Mouse (Mus musculus) heart, postnatal 36 days (tissue): ENCODE data around the gene Serpinb9. TPM values are rescaled to one million over a fixed set of nuclear protein-coding genes. Genes with fewer than 3 reads are reported as not detected.
"Not testable (repeated sequence)": the region's sequence is repeated elsewhere in the genome, so short reads cannot be mapped to it uniquely, and the experiment has no call there.

Experiments
- DNase-seq, 2 experiments: peaks; one replicate each; pipeline ENCODE4 v3.0.0; 2021 to 2022
- intact Hi-C: fragments of 180-260 bp; cut with DNase I; formaldehyde crosslinking; loops from one replicate; pipeline ENCODE4 v1.15.1; 2025
- total RNA-seq, 2 experiments: library from RNA; stranded (reverse); gene quantifications; 2 replicates each; pipeline ENCODE4 v1.2.3; 2021

Gene Serpinb9
- total RNA-seq, 2 experiments from 2014 or later = 10.0 to 10.7 TPM

GRCm38 (mm10) chr13:32995051-32995450 lies 8.0 kb upstream of the Serpinb9 start:
- intact Hi-C loops = no loop called here
- no peak for DNase-seq

GRCm38 (mm10) chr13:33001341-33001740 lies 1.7 kb upstream of the Serpinb9 start:
- DNase-seq = no peak
- intact Hi-C loops = loop anchor here (5.0 kb wide), 1 partner anchor 199 kb away; the partner anchor contains the start of genes D930007J09Rik and Wrnip1

GRCm38 (mm10) chr13:33003523-33004413 lies 718 bp downstream of the Serpinb9 start:
- DNase-seq = no peak
- intact Hi-C loops = loop anchor here (2.0 to 5.0 kb wide), 4 partner anchors 37 to 201 kb away; partner anchors contain the start of genes D930007J09Rik and Wrnip1

- intact Hi-C loops = loop anchor here (2.0 to 5.0 kb wide), 4 partner anchors 38 to 202 kb away; partner anchors contain the start of genes D930007J09Rik and Wrnip1
Observed at GRCm38 (mm10) chr13:33004414-33005105, 1.5 kb downstream of the Serpinb9 start.

GRCm38 (mm10) chr13:33005501-33006075 lies 2.5 kb downstream of the Serpinb9 start:
- intact Hi-C loops = loop anchor here (2.0 kb wide), 3 partner anchors 39 to 103 kb away; no protein-coding TSS in a partner anchor
- no peak for DNase-seq

More at GRCm38 (mm10) chr13:33004414-33005105, 1.5 kb downstream of the Serpinb9 start:
- DNase-seq = peak; percentile 89

- no peak for DNase-seq
- intact Hi-C loops = no loop called here
Observed at GRCm38 (mm10) chr13:33006555-33006954, 3.5 kb downstream of the Serpinb9 start.

- no peak for DNase-seq
- intact Hi-C loops = no loop called here
Observed at GRCm38 (mm10) chr13:33012395-33012794, 9.3 kb downstream of the Serpinb9 start.

GRCm38 (mm10) chr13:33013271-33013670 lies 10.2 kb downstream of the Serpinb9 start:
- intact Hi-C loops = no loop called here
- no peak for DNase-seq

GRCm38 (mm10) chr13:33022371-33022770 lies 19.3 kb downstream of the Serpinb9 start:
- intact Hi-C loops = no loop called here
- no peak for DNase-seq

- intact Hi-C loops = no loop called here
- no peak for DNase-seq
Observed at GRCm38 (mm10) chr13:33026427-33027057, 23.5 kb downstream of the Serpinb9 start.

- DNase-seq = no peak
- intact Hi-C loops = no loop called here
Observed at GRCm38 (mm10) chr13:33027244-33027643, 24.2 kb downstream of the Serpinb9 start, which contains the start of gene Serpinb9b. Gene Serpinb9b (plus strand): TSS chr13:33027416.

- intact Hi-C loops = no loop called here
- DNase-seq = no peak
Observed at GRCm38 (mm10) chr13:33028146-33028545, 25.1 kb downstream of the Serpinb9 start.

- intact Hi-C loops = no loop called here
- no peak for DNase-seq
Observed at GRCm38 (mm10) chr13:33028550-33028949, 25.5 kb downstream of the Serpinb9 start.

GRCm38 (mm10) chr13:33029478-33029877 lies 26.4 kb downstream of the Serpinb9 start:
- DNase-seq, intact Hi-C loops: not testable (repeated sequence)

- intact Hi-C loops = no loop called here
- no peak for DNase-seq
Observed at GRCm38 (mm10) chr13:33030281-33030680, 27.2 kb downstream of the Serpinb9 start.

GRCm38 (mm10) chr13:33035506-33035905 lies 32.5 kb downstream of the Serpinb9 start:
- intact Hi-C loops = no loop called here
- DNase-seq = no peak

GRCm38 (mm10) chr13:33043542-33043941 lies 40.5 kb downstream of the Serpinb9 start:
- no peak for DNase-seq
- intact Hi-C loops = no loop called here

GRCm38 (mm10) chr13:33047234-33047633 lies 44.2 kb downstream of the Serpinb9 start:
- no peak for DNase-seq
- intact Hi-C loops = no loop called here

GRCm38 (mm10) chr13:33048187-33048586 lies 45.1 kb downstream of the Serpinb9 start:
- intact Hi-C loops = no loop called here
- no peak for DNase-seq

GRCm38 (mm10) chr13:33051697-33052096 lies 48.6 kb downstream of the Serpinb9 start:
- DNase-seq = no peak
- intact Hi-C loops = no loop called here
